Mouse (Mus musculus) olfactory bulb, adult 2 months (tissue): ENCODE results near the gene Dennd5a. TPM values are rescaled to one million over a fixed set of nuclear protein-coding genes. Genes with fewer than 3 reads are reported as not detected.

Source experiments
- H3K27ac ChIP-seq: fragments of 200-500 bp; 2 replicates; pipeline ENCODE4 v1.5.1; 2012; ENCODE audit warnings: low read depth, low read length; ENCODE audit not compliant: insufficient read depth
- H3K4me1 ChIP-seq: fragments of 200-500 bp; 2 replicates; pipeline ENCODE4 v1.6.1; 2012; ENCODE audit warnings: low read length; ENCODE audit not compliant: control insufficient read depth, insufficient read depth
- H3K4me3 ChIP-seq: fragments of 200-500 bp; 2 replicates; pipeline ENCODE4 v1.5.1; 2012; ENCODE audit warnings: mild to moderate bottlenecking, low read depth, low read length, moderate library complexity; ENCODE audit not compliant: insufficient read depth
- CTCF ChIP-seq: fragments of 200-500 bp; IDR thresholded peaks from 2 replicates; pipeline ENCODE4 v1.5.1; 2012; ENCODE audit warnings: low read depth, mild to moderate bottlenecking, low read length, moderate library complexity; ENCODE audit not compliant: insufficient read depth
- POLR2A ChIP-seq: fragments of 200-500 bp; IDR thresholded peaks from 2 replicates; pipeline ENCODE4 v1.6.1; 2012; ENCODE audit warnings: mild to moderate bottlenecking, low read depth, low read length, moderate library complexity; ENCODE audit not compliant: insufficient read depth
- WGBS: fragments of 180-500 bp; shearing (Covaris S2); methylation state at CpG from one replicate; pipeline ENCODE4 v1.1.7; 2018; 5-methylcytosine and 5-hydroxymethylcytosine counted together
- polyA plus RNA-seq: library from polyadenylated mRNA; stranded (reverse); fragments of >200 nt; gene quantifications from 2 replicates; pipeline ENCODE4 v1.2.4, GENCODE M21; 2012; ENCODE audit warnings: low replicate concordance; ENCODE audit not compliant: missing spikeins, insufficient read depth, insufficient read length

Gene Dennd5a
- 223 TPM in 1 of 2 replicates, not detected in the other for polyA plus RNA-seq

DNA sequence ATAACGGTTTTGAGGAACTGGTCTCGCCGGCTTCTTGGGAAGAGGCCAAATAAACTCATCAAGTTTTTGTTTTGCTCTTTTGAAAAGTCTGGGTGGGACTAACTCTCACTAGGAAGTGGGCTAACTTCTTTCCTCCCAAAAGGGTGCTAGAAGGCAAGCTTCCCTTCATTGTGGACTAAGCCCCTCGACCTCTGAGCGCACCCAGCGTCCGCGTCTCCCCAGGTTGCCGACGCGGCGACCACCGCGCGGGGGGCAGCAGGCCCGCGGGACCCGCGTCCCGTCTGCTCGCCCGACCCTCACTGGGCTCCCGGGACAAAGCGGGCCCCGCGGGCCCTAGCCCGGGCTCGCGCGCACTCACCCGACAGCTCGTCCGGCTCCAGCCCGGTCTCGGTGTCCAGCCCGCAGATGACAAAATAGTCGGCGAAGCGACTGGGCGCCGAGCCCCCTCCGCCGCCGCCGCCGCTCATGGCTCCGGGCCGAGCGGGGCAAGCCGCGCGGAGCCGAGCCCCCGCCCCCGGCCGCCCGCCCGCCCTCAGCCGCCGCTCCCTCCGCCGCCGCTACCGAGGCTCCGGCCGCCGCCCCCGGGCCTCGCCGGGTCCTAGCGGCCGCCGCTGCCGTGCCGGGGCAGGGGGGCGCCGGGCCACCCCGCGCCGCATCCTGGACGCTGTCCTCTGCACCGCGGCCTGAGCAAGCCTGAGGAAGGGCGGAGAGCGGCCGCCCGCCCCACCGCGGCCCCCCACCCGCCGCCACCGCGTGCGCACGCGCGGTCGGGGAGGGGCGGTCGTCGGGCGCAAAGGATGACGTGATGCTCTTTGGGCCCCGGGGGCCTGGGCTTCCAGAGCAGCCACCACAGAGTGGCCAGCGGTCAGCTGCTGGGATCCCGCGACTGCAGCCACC is at the start of gene Dennd5a:
Dennd5a (minus strand) TSS at position 755 of the 897 bp plus-strand sequence.
- TF ChIP-seq CTCF (no peak), POLR2A (peak; percentile 94)
- 1% methylated on average over 90 of the region's 107 CpGs for WGBS
- Histone ChIP-seq H3K27ac (peak within 1 kb of the TSS; percentile 99), H3K4me1 (peaks cover 5% of the 10 kb centered on the region; the same call in 1 of the 2 replicates), H3K4me3 (peak within 1 kb of the TSS; percentile 98)

DNA sequence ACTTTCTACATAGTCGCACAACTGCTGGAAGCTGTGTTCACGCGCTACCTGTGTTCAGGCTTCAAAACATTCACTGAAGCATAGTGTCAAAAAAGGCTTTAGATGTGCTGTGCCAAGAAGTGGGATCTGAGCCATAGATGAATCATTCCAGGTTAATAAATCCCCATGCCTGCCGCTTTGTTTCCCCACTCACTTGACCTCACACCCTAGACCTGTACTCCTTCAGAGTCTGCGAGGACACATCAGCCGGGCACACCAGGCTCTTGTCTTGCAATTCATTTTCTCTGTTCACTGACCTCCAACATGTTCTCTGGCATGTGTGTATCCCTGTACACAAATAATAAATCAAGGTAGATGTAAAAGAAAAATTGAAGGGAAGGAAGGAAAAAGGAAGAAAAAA is 48.8 kb upstream of the Dennd5a start:
- Histone ChIP-seq H3K27ac (no peak overlapping the region), H3K4me3 (no peak overlapping the region), H3K4me1 (no peaks in the 10 kb centered on the region)
- TF ChIP-seq POLR2A (no peak), CTCF (no peak)
- 91% methylated on average over 6 of the region's 6 CpGs for WGBS

DNA sequence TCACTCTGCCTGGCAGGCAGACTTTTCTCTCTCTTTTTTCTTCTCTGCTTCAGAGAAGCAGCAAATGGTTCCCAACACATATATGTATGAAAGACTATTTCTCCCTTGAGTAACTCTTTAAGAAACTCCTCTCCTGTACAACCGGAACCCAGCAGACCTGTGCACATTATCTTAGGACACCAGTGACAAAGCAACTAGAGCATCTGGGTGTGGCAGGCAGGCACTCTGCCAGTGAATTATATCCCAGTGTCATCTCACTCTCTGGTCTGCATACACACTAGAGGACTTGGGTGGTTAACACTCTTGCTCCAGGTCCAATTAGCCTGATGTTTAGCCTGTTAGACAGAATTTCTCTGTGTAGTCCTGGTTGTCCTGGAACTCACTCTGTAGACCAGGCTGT is 48.2 kb upstream of the Dennd5a start:
- WGBS = 90% methylated on average over 1 of the region's 1 CpGs
- Histone ChIP-seq H3K4me3 (no peak overlapping the region), H3K4me1 (no peaks in the 10 kb centered on the region), H3K27ac (no peak overlapping the region)
- TF ChIP-seq CTCF (no peak), POLR2A (no peak)

DNA sequence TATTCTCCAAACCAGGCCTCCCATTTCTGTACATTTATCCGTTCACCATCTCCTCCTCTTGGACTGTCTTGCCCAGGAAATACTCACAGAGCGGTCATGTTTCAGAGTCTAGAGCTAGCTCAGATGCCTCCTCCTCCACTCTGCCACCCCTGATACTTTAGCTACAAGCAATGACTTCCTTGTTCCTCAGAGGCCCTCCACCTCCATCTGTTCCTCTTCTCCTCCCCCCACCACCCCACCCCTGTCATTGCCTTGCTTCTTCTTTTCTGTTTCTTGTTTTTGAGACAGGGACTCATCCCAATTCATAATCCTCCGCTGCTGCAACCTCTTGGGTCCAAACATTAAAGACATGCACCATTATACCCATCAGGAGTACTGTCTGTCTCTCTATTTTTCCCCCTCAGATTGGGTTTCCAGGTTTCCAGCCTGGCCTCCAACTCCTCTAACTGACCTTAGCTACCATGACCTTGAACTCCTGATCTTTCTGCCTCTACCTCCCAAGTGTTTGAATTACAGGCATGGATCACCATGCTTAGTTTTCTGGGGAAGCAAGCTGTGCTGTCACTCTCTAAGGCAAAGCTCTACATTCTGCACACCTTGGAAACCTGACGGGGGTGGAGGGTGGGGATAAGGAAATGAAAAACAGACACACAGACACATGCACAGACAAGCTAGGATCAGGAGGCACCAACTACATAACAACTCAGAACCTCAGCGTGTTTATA is 46.4 kb upstream of the Dennd5a start:
- TF ChIP-seq POLR2A = no peak
- no peak for TF ChIP-seq CTCF
- 80% methylated on average over 5 of the region's 5 CpGs for WGBS

DNA sequence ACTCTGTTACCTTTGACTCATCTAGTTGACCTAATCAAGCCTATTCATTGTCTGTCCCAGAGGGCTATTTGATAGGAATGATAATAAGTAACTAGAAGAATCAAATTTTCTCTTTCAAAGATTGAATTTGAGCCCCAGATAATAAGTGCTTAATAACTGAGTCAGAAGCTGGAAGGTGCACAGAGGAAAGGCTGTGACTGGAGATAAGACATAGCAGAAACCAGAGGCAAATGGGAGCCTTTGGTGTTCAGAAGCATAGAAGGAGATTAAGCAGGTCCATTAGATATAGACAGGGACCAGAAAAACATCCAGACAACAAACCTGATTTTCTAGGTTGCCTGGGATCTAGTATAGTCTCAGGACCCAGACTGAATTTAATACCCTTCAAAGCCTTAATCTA is 45.7 kb upstream of the Dennd5a start:
- Histone ChIP-seq H3K27ac (no peak overlapping the region), H3K4me3 (no peak overlapping the region), H3K4me1 (peaks cover 4% of the 10 kb centered on the region)
- TF ChIP-seq POLR2A (no peak), CTCF (no peak)

More for the DNA sequence above, 46.4 kb upstream of the Dennd5a start:
- Histone ChIP-seq H3K4me1 (peaks cover 4% of the 10 kb centered on the region), H3K4me3 (no peak overlapping the region), H3K27ac (no peak overlapping the region; the same call in 1 of the 2 replicates)

DNA sequence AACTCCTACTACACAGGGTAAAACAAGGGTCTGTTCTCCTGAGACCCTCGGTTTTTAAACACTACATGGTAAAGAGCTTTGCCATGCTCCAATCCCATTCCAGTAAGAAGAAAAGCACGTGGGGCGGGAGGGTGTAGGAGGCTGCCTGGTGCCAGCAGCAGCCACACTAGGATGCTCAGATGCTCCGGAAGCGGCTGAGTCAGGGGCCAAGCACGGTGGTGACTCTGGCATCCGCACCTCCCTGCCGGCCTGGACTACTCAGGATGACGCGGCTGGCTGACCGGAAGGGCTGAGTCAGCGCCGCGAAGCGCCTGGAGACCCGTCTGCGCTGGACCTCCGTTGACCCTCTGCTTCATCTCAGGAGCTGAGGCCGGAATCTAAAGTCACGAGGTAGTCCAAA is 42.7 kb upstream of the Dennd5a start:
- WGBS = 19% methylated on average over 20 of the region's 20 CpGs

DNA sequence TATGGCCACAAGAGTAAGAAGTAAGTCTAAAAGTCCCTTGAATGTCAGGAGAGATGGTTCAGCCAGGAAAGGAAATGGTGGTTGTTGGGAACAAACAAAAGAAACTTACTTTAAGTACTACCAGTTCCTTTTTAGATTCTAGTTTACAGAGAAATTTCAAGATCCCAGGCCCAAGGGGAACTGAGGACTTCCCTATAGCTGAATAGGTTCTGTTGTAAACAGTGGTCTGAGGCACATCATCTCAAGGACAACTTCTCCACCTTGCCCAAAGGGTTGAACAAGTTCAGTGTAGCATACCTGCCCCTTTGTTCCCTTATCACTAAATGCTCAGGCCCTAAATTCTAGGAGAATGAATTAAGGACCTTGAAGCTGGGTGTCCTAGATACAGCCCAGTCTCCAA is 41.8 kb upstream of the Dennd5a start:
- no peak overlapping the region for H3K27ac ChIP-seq
- H3K4me1 ChIP-seq = peaks cover 4% of the 10 kb centered on the region
- no peak overlapping the region for H3K4me3 ChIP-seq
- TF ChIP-seq CTCF (no peak), POLR2A (no peak)

More for the DNA sequence above, 42.7 kb upstream of the Dennd5a start:
- TF ChIP-seq POLR2A (no peak), CTCF (no peak)
- H3K27ac ChIP-seq = no peak overlapping the region
- peaks cover 4% of the 10 kb centered on the region for H3K4me1 ChIP-seq
- H3K4me3 ChIP-seq = peak overlapping the region; percentile 37

DNA sequence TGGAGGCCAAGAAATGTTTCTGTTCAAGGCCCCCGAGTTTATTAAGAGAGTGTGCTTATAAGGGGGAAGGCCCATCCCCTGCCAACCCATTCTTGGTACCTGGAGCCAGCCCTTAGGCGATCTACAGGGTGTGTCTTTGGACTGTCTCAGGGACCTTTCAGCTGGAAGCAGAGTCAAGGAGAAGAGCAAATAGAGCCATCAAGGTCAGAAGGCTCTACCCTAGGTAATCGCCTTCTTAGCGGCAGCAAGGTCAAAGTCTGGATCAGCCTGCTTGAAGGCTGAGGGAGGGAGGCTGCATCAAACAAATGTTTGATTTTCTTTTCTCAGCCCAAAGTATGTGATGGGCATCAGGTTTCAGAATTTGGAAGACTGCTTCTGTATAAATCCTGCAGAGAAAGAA is 38.1 kb upstream of the Dennd5a start:
- Histone ChIP-seq H3K4me3 (no peak overlapping the region), H3K27ac (no peak overlapping the region), H3K4me1 (peaks cover 4% of the 10 kb centered on the region)
- 91% methylated on average over 4 of the region's 4 CpGs for WGBS
- TF ChIP-seq CTCF = no peak
- TF ChIP-seq POLR2A = no peak
